Mouse (Mus musculus) brain, embryonic 14.5 days (tissue): ENCODE data around the gene Reep1.

Experiments used
- CTCF ChIP-seq: fragments of 200-500 bp; IDR thresholded peaks from 2 replicates; pipeline ENCODE4 v1.5.1; 2012; ENCODE audit warnings: inconsistent platforms, mild to moderate bottlenecking, moderate library complexity, borderline replicate concordance; ENCODE audit not compliant: insufficient read depth, insufficient read length; ENCODE audit errors: extremely low read depth
- POLR2A ChIP-seq: fragments of 200-500 bp; IDR thresholded peaks from 2 replicates; pipeline ENCODE4 v1.6.1; 2012; ENCODE audit warnings: mild to moderate bottlenecking, inconsistent platforms, borderline replicate concordance; ENCODE audit not compliant: poor library complexity, insufficient read depth, insufficient read length, severe bottlenecking; ENCODE audit errors: extremely low read depth

DNA sequence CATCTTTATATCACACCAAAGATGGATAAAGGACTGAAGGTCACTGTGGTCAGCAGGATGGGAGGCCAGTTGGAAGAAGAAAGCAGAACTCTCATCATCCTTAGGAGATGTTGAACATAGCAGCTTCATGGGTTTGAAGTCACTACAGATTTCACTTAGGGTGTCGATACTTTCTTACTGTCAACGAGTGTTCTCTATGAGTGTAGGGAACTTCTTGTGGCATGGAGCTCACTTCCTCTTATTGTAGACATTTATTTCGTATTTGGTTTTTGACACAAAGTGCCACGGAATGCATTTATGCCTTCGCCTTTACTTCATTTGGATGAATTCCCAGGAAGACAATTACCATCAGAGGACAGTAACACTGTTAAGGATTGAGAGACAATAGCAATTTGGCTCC is 28.7 kb downstream of the Reep1 start:
- no peak for TF ChIP-seq POLR2A
- no peak for TF ChIP-seq CTCF
